Mouse (Mus musculus) ES-Bruce4 (cell line): ENCODE results near the gene Col18a1.

ENCODE experiments used
- CTCF ChIP-seq: IDR thresholded peaks from one replicate; pipeline ENCODE4 v1.8.1; 2011; ENCODE audit warnings: low read depth, low read length
- EP300 ChIP-seq: IDR thresholded peaks from 2 replicates; pipeline ENCODE4 v1.6.1; 2011; ENCODE audit warnings: low read depth, low read length; ENCODE audit not compliant: insufficient read depth
- POLR2A ChIP-seq: IDR thresholded peaks from one replicate; pipeline ENCODE4 v1.8.1; 2011; ENCODE audit warnings: low read length; ENCODE audit not compliant: insufficient read depth

DNA sequence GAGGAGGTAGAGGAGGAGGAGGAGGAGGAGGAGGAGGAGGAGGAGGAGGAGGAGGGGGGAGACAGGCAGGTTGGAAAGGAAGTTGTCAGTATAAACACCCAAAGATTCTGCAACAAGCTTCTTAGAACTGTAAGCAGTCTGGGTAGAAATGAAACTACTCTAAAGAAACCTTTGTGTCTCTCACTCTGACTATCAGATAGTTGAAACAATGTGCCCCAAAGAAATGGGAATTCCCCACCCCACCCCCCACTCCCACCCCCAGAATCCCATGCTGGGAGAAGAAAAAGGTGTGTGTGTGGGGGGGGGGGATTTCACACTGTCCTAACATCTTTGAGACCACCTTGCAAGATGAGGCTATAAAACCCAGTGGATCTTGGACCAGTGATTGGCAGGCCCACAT is 62.0 kb downstream of the Col18a1 start:
- TF ChIP-seq POLR2A (no peak), EP300 (no peak), CTCF (no peak)
